Mouse (Mus musculus) intestine, embryonic 16.5 days (tissue): Measurements from ENCODE around the gene Tfpi. TPM values are rescaled to one million over a fixed set of nuclear protein-coding genes. Genes with fewer than 3 reads are reported as not detected.
A peak's percentile ranks its signal among the peaks of the same experiment; 100 is the strongest.

Experiments
- ATAC-seq: fragments of 200-750 bp; cut with Nextera tagmentation; 2 replicates; pipeline ENCODE4 v1.8.0; 2017; ENCODE audit warnings: moderate TSS enrichment, moderate library complexity
- H3K27ac ChIP-seq: fragments of 300-500 bp; sonication (generic); 2 replicates; pipeline ENCODE4 v1.5.1; 2014; ENCODE audit warnings: mild to moderate bottlenecking, low read length
- H3K27me3 ChIP-seq: fragments of 300-500 bp; sonication (generic); replicated peaks from 2 replicates; pipeline ENCODE4 v1.6.1; 2014; ENCODE audit warnings: low read length, control low read depth, mixed read lengths; ENCODE audit not compliant: control insufficient read depth, insufficient read depth
- H3K36me3 ChIP-seq: fragments of 300-500 bp; sonication (generic); 2 replicates; pipeline ENCODE4 v1.6.1; 2014; ENCODE audit warnings: low read length, control low read depth; ENCODE audit not compliant: control insufficient read depth, insufficient read depth
- H3K4me1 ChIP-seq: fragments of 300-500 bp; sonication (generic); 2 replicates; pipeline ENCODE4 v1.6.1; 2014; ENCODE audit warnings: low read length, control low read depth, mixed read lengths; ENCODE audit not compliant: control insufficient read depth, insufficient read depth
- H3K4me2 ChIP-seq: fragments of 300-500 bp; sonication (generic); 2 replicates; pipeline ENCODE4 v1.6.1; 2014; ENCODE audit warnings: low read depth, low read length, control low read depth
- H3K4me3 ChIP-seq: fragments of 300-500 bp; sonication (generic); 2 replicates; pipeline ENCODE4 v1.5.1; 2014; ENCODE audit warnings: mild to moderate bottlenecking, low read length
- H3K9ac ChIP-seq: fragments of 300-500 bp; sonication (generic); 2 replicates; pipeline ENCODE4 v1.6.1; 2014; ENCODE audit warnings: low read depth, low read length
- H3K9me3 ChIP-seq: fragments of 300-500 bp; sonication (generic); 2 replicates; pipeline ENCODE4 v1.6.1; 2016; ENCODE audit warnings: low read length, control low read depth; ENCODE audit not compliant: control insufficient read depth
- WGBS: fragments of 180-500 bp; shearing (Covaris S2); extraction: QIAGEN DNeasy Blood & Tissue Kit; methylation state at CpG from one replicate; pipeline ENCODE4 v1.1.7; 2014; 5-methylcytosine and 5-hydroxymethylcytosine counted together
- polyA plus RNA-seq: library from polyadenylated mRNA; unstranded; fragments of >200 nt; fragmentation: Nextera tagmentation; extraction: Ambion mirVana; gene quantifications from 2 replicates; pipeline ENCODE4 v1.2.1, GENCODE M21; 2015

The Tfpi gene
- polyA plus RNA-seq, result 36.5 and 39.3 TPM in 2 replicates

GRCm38 (mm10) chr2:84476577-84476976 lies at the start of gene Tfpi:
TSS of gene Tfpi (minus strand) at chr2:84476775.
- H3K9ac ChIP-seq, result peak within 1 kb of the TSS; percentile 45
- ATAC-seq, result peak; percentile 86
- 22% methylated on average over 4 of the region's 4 CpGs for WGBS

DNA sequence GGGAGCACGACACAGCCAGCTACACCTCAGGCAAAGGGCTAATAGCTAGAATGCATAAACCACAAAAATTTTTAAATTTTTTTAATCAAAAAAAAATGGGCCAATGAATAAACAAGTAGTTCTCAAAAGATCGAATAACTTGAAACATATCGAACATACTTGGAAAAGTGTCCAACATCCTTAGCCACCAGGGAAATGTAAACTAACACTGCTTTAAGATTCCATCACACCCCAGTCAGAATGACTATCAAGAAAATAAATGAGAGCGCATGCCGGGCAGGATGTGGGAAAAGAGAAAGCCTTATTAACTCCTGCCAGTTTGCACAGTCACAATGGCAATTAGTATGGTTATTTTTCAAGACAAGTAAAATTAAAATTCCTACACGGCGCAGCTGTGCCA lies 49.6 kb upstream of the Tfpi start:
- Histone ChIP-seq H3K4me1 (no peaks in the 10 kb centered on the region), H3K4me2 (no peak overlapping the region), H3K9ac (no peak overlapping the region), H3K27ac (no peak overlapping the region), H3K27me3 (no peaks in the 10 kb centered on the region), H3K36me3 (no peaks in the 10 kb centered on the region), H3K4me3 (no peak overlapping the region), H3K9me3 (no peaks in the 10 kb centered on the region)
- WGBS, result 70% methylated on average over 7 of the region's 7 CpGs
- no peak for ATAC-seq

More at GRCm38 (mm10) chr2:84476577-84476976, at the start of gene Tfpi:
- Histone ChIP-seq H3K27ac (peak within 1 kb of the TSS; percentile 15), H3K4me1 (peaks cover 6% of the 10 kb centered on the region), H3K27me3 (no peaks in the 10 kb centered on the region), H3K9me3 (no peaks in the 10 kb centered on the region), H3K4me2 (peak within 1 kb of the TSS; percentile 55), H3K4me3 (peak within 1 kb of the TSS; percentile 39), H3K36me3 (no peaks in the 10 kb centered on the region)

DNA sequence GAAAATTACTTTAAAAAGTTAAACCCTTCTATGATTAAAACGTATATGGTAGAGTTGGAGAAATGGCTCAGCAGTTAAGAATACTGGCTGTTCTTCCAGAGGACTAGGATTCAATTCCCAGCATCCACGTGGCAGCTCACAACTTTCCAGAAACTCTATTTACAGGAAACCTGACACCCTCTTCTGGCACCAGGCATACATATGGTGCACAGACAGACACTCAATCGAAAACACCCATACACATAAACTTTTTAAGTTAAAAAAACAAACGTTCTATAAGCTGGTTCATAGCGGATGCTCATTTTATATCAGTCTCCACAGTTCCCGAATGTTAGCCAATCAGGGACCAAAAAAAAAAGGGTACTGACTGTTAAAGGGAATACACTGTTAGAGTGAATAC lies 49.2 kb upstream of the Tfpi start:
- Histone ChIP-seq H3K27ac (no peak overlapping the region), H3K4me2 (no peak overlapping the region), H3K9ac (no peak overlapping the region), H3K27me3 (no peaks in the 10 kb centered on the region), H3K36me3 (no peaks in the 10 kb centered on the region), H3K4me1 (no peaks in the 10 kb centered on the region), H3K9me3 (no peaks in the 10 kb centered on the region), H3K4me3 (no peak overlapping the region)
- WGBS, result 64% methylated on average over 6 of the region's 6 CpGs
- ATAC-seq, result no peak

- Histone ChIP-seq H3K4me2 (no peak overlapping the region), H3K4me3 (no peak overlapping the region), H3K27ac (peak overlapping the region; percentile 43; the same call in 1 of the 2 replicates)
Observed at GRCm38 (mm10) chr2:84525047-84525446, 48.5 kb upstream of the Tfpi start.

DNA sequence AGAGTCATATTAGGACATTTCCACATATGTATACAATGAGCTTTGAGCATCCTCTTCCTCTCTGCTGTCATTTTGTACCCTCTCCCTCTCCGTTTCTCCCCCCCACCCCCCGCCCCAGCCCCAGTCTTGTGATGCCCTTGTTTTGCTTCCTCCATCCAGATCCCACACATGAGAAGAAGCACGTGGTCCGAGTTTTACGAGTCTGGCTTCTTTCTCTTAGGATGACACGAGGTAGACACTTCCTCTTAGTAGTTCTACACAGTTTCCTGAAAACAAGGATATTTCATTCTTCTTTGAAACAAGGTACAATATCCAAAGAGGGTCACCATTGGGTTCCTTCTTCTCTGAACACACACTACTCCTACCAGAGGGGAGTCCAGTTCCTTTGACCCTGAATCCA lies 47.4 kb upstream of the Tfpi start:
- WGBS, result 58% methylated on average over 6 of the region's 6 CpGs
- no peak for ATAC-seq
- H3K9me3 ChIP-seq, result no peaks in the 10 kb centered on the region

More at GRCm38 (mm10) chr2:84525047-84525446, 48.5 kb upstream of the Tfpi start:
- Histone ChIP-seq H3K4me1 (peaks cover 2% of the 10 kb centered on the region; the same call in 1 of the 2 replicates), H3K27me3 (no peaks in the 10 kb centered on the region), H3K36me3 (no peaks in the 10 kb centered on the region), H3K9me3 (no peaks in the 10 kb centered on the region), H3K9ac (no peak overlapping the region)
- 59% methylated on average over 5 of the region's 5 CpGs for WGBS
- ATAC-seq, result peak; percentile 91

GRCm38 (mm10) chr2:84523103-84523865 lies 46.7 kb upstream of the Tfpi start:
- no peaks in the 10 kb centered on the region for H3K36me3 ChIP-seq
- no peak overlapping the region for H3K4me3 ChIP-seq
- ATAC-seq, result no peak
- no peak overlapping the region for H3K9ac ChIP-seq
- H3K9me3 ChIP-seq, result no peaks in the 10 kb centered on the region
- peaks cover 16% of the 10 kb centered on the region for H3K4me1 ChIP-seq
- H3K4me2 ChIP-seq, result no peak overlapping the region
- H3K27me3 ChIP-seq, result no peaks in the 10 kb centered on the region
- 57% methylated on average over 6 of the region's 6 CpGs for WGBS
- H3K27ac ChIP-seq, result no peak overlapping the region

More for the DNA sequence above, 47.4 kb upstream of the Tfpi start:
- Histone ChIP-seq H3K9ac (no peak overlapping the region), H3K36me3 (no peaks in the 10 kb centered on the region), H3K27ac (no peak overlapping the region), H3K4me1 (peaks cover 12% of the 10 kb centered on the region; the same call in 1 of the 2 replicates), H3K4me3 (no peak overlapping the region), H3K27me3 (no peaks in the 10 kb centered on the region), H3K4me2 (no peak overlapping the region)

DNA sequence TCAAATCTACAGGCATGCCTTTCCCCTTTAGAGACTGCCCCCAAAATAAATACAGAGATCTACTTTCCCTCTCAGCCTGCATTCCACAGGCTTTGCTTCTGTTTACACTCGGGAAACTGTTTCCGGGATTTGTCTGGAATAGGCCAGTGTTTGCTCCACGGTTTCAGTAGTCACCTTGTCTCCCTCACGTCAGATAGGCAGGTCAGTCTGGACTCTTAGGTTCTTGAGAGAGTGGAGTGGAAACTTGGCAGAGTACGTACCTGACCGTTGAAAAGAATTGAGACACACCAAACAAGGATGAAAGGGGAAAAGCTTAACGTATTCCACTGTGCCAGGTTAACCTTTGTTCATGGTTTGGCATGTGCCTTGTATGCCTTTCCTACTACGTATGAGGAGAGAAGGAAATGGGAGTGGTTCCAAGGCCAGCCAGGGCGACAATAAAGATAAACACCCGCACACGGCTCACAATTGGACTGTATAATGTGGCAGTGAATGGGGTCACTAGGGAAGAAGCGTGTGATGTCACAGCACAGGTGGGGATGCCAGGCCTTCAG lies 43.0 kb upstream of the Tfpi start:
- Histone ChIP-seq H3K9me3 (no peaks in the 10 kb centered on the region), H3K27ac (peak overlapping the region; percentile 86), H3K4me2 (peak overlapping the region; percentile 42), H3K9ac (no peak overlapping the region), H3K4me1 (peaks cover 16% of the 10 kb centered on the region), H3K4me3 (peak overlapping the region; percentile 13; the same call in 1 of the 2 replicates), H3K27me3 (no peaks in the 10 kb centered on the region), H3K36me3 (no peaks in the 10 kb centered on the region)
- 24% methylated on average over 12 of the region's 12 CpGs for WGBS
- ATAC-seq, result peak; percentile 95

DNA sequence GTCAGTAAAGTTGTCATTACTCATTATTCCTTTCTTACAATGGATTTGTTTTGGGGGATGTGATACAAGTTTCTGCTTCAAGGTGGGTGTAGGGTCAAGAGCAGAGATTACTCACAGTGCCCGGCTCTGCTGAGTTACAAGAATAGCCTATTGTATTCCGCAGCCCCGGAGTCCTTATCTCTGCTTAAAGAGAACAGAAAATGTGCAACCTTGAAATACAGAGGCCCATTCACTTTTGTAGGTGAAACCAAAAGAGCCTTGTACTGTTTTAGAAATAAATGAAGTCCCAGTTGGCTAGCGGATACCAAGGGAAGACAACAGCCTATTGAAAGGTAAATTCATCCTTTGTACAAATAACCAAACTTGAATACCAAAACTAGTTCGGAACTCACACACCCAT lies 42.2 kb upstream of the Tfpi start:
- Histone ChIP-seq H3K4me2 (peak overlapping the region; percentile 42), H3K9me3 (no peaks in the 10 kb centered on the region), H3K4me3 (0 out of 2 replicates have a peak overlapping the region, but pooled peaks have one; percentile 13), H3K9ac (no peak overlapping the region), H3K27me3 (no peaks in the 10 kb centered on the region), H3K27ac (peak overlapping the region; percentile 86), H3K36me3 (no peaks in the 10 kb centered on the region), H3K4me1 (peaks cover 16% of the 10 kb centered on the region)
- WGBS, result 45% methylated on average over 5 of the region's 5 CpGs
- peak; percentile 22; the same call in 1 of the 2 replicates for ATAC-seq

DNA sequence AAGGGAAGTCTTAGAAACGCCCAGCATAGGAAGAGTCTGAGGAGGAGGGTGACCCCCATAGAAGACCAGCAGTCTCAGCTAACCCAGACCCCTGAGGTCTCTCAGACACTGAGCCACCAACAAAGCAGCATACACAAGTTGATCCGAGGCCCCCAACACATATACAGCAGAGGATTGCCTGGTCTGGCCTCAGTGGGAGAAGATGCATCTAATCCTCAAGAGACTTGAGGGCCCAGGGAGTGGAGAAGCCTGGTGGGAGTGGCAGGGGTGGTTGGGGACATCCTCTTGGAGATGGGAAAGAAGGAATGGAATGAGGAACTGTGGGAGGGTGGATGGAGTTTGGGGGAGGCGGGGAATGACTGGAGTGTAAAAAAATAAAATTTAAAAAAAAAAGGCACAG lies 36.7 kb upstream of the Tfpi start:
- Histone ChIP-seq H3K4me1 (no peaks in the 10 kb centered on the region), H3K9ac (no peak overlapping the region), H3K4me3 (no peak overlapping the region), H3K27me3 (no peaks in the 10 kb centered on the region), H3K9me3 (no peaks in the 10 kb centered on the region), H3K4me2 (no peak overlapping the region), H3K27ac (no peak overlapping the region), H3K36me3 (no peaks in the 10 kb centered on the region)
- ATAC-seq, result no peak
- 86% methylated on average over 3 of the region's 3 CpGs for WGBS
